27 mouse cellular contexts compared by ENCODE assay signal in genomic region chr4:155097452-155097851, GRCm38 (mm10). TPM values are rescaled to one million over a fixed set of nuclear protein-coding genes. Genes with fewer than 3 reads are reported as not detected.
DNase-seq lines count a peak whose midpoint lies in the region; ATAC-seq lines count a peak whose summit lies in the region.
"Had no signal": no experiment of that assay in that cellular context is flagged by ENCODE, and none has a peak within 500 bp of the region (broad histone marks: within the 10 kb centered on the region; RNA-seq: fewer than 3 reads in every experiment).

No protein-coding gene starts in this region.

- no peaks in the 10 kb centered on the region for H3K36me3 ChIP-seq in hindbrain, embryonic 10.5 days
- H3K36me3 ChIP-seq in hindbrain, embryonic 16.5 days (ENCODE audit: control insufficient read depth, insufficient read depth, low read length) = no peaks in the 10 kb centered on the region
- peaks cover 5% of the 10 kb centered on the region for H3K36me3 ChIP-seq in midbrain, embryonic 10.5 days
- H3K36me3 ChIP-seq in midbrain, embryonic 14.5 days (ENCODE audit: control insufficient read depth, insufficient read depth, low read length) = no peaks in the 10 kb centered on the region
- H3K36me3 ChIP-seq: embryonic facial prominence, embryonic 12.5 days; embryonic facial prominence, embryonic 15.5 days; heart, embryonic 15.5 days had no signal

- H3K4me2 ChIP-seq in hindbrain, embryonic 16.5 days (ENCODE audit: low read length) = no peak overlapping the region
- H3K4me2 ChIP-seq in midbrain, embryonic 14.5 days (ENCODE audit: low read length) = no peak overlapping the region
- H3K4me2 ChIP-seq: embryonic facial prominence, embryonic 12.5 days; embryonic facial prominence, embryonic 15.5 days; heart, embryonic 12.5 days; heart, embryonic 15.5 days; hindbrain, embryonic 14.5 days had no signal

- no peaks in the 10 kb centered on the region for H3K9me3 ChIP-seq in hindbrain, embryonic 10.5 days
- H3K9me3 ChIP-seq in hindbrain, embryonic 16.5 days (ENCODE audit: control insufficient read depth, low read length) = no peaks in the 10 kb centered on the region
- H3K9me3 ChIP-seq in midbrain, embryonic 10.5 days (replicated peaks) = no peaks in the 10 kb centered on the region
- H3K9me3 ChIP-seq in midbrain, embryonic 14.5 days (ENCODE audit: control insufficient read depth, low read length) = no peaks in the 10 kb centered on the region
- H3K9me3 ChIP-seq: embryonic facial prominence, embryonic 12.5 days; embryonic facial prominence, embryonic 15.5 days; G1E; heart, embryonic 12.5 days; heart, embryonic 15.5 days had no signal

- no peak overlapping the region for H3K9ac ChIP-seq in hindbrain, embryonic 16.5 days (ENCODE audit: low read depth, low read length)
- H3K9ac ChIP-seq in midbrain, embryonic 14.5 days (replicated peaks; ENCODE audit: low read length) = no peak overlapping the region
- H3K9ac ChIP-seq: embryonic facial prominence, embryonic 12.5 days; embryonic facial prominence, embryonic 15.5 days; forebrain, postnatal 0 days; heart, embryonic 12.5 days; heart, embryonic 15.5 days; hindbrain, embryonic 14.5 days had no signal

- peak overlapping the region; percentile 53 for H3K27ac ChIP-seq in hindbrain, embryonic 10.5 days
- H3K27ac ChIP-seq in hindbrain, embryonic 16.5 days (ENCODE audit: low read depth, low read length) = no peak overlapping the region
- H3K27ac ChIP-seq in midbrain, embryonic 10.5 days (replicated peaks) = peak overlapping the region; percentile 2; the same call in 1 of the 2 replicates
- H3K27ac ChIP-seq in midbrain, embryonic 14.5 days (replicated peaks; ENCODE audit: low read depth, low read length) = no peak overlapping the region
- H3K27ac ChIP-seq: embryonic facial prominence, embryonic 12.5 days; embryonic facial prominence, embryonic 15.5 days; gastrocnemius, adult 2 months; heart, embryonic 15.5 days; hindbrain, embryonic 14.5 days had no signal

- peaks cover 45% of the 10 kb centered on the region for H3K4me1 ChIP-seq in hindbrain, embryonic 10.5 days (replicated peaks)
- peaks cover 7% of the 10 kb centered on the region for H3K4me1 ChIP-seq in hindbrain, embryonic 16.5 days (ENCODE audit: control insufficient read depth, insufficient read depth, low read depth, low read length)
- peaks cover 38% of the 10 kb centered on the region for H3K4me1 ChIP-seq in midbrain, embryonic 10.5 days
- H3K4me1 ChIP-seq in midbrain, embryonic 14.5 days (ENCODE audit: control insufficient read depth, insufficient read depth, low read length) = no peaks in the 10 kb centered on the region

- WGBS in hindbrain, embryonic 10.5 days = 87% methylated on average over 6 of the region's 6 CpGs
- 86% methylated on average over 6 of the region's 6 CpGs for WGBS in hindbrain, embryonic 16.5 days
- WGBS in midbrain, embryonic 10.5 days = 82% methylated on average over 6 of the region's 6 CpGs
- WGBS in midbrain, embryonic 14.5 days = 84% methylated on average over 6 of the region's 6 CpGs

- no peak overlapping the region for H3K4me3 ChIP-seq in hindbrain, embryonic 10.5 days
- H3K4me3 ChIP-seq in hindbrain, embryonic 16.5 days (ENCODE audit: low read length) = no peak overlapping the region
- no peak overlapping the region for H3K4me3 ChIP-seq in midbrain, embryonic 10.5 days
- no peak overlapping the region for H3K4me3 ChIP-seq in midbrain, embryonic 14.5 days (replicated peaks; ENCODE audit: low read depth, low read length)
- H3K4me3 ChIP-seq: embryonic facial prominence, embryonic 12.5 days; embryonic facial prominence, embryonic 15.5 days; gastrocnemius, adult 2 months; heart, embryonic 12.5 days; heart, embryonic 15.5 days had no signal

- ATAC-seq in hindbrain, embryonic 16.5 days = no peak
- ATAC-seq in midbrain, embryonic 14.5 days (ENCODE audit: low FRiP score, low TSS enrichment) = no peak
- ATAC-seq: forebrain, embryonic 14.5 days; forebrain, postnatal 0 days; intestine, postnatal 0 days; Patski had no signal

- DNase-seq in cerebellum, adult 9-11 months = peak; percentile 53
- no peak for DNase-seq in cerebellum, adult 11-12 months
- no peak for DNase-seq in hindbrain, embryonic 10.5 days (ENCODE audit: low spot score)
- no peak for DNase-seq in midbrain, embryonic 10.5 days (ENCODE audit: low spot score)
- no peak for DNase-seq in midbrain, embryonic 14.5 days
- DNase-seq in urinary bladder, postnatal 14 days (ENCODE audit: low spot score) = no peak
- DNase-seq: adrenal gland, postnatal 10 days; adrenal gland, postnatal 36 days; B cell, adult 2 months; cerebellum, adult 11 months; forebrain, postnatal 0 days; gastrocnemius, adult 2 months; gastrocnemius, postnatal 14 days; heart, adult 18-20 months; heart, postnatal 10 days; heart, postnatal 36 days had no signal

- no peaks in the 10 kb centered on the region for H3K27me3 ChIP-seq in hindbrain, embryonic 10.5 days (ENCODE audit: insufficient read depth, poor library complexity, severe bottlenecking)
- H3K27me3 ChIP-seq in hindbrain, embryonic 16.5 days (replicated peaks; ENCODE audit: control insufficient read depth, insufficient read depth, low read length) = no peaks in the 10 kb centered on the region
- H3K27me3 ChIP-seq in midbrain, embryonic 10.5 days (ENCODE audit: low read depth, poor library complexity, severe bottlenecking) = no peaks in the 10 kb centered on the region
- no peaks in the 10 kb centered on the region for H3K27me3 ChIP-seq in midbrain, embryonic 14.5 days (ENCODE audit: control insufficient read depth, insufficient read depth, low read length)
- H3K27me3 ChIP-seq: CH12.LX; embryonic facial prominence, embryonic 12.5 days; embryonic facial prominence, embryonic 15.5 days; heart, embryonic 12.5 days; heart, embryonic 15.5 days; Patski had no signal

RNA-seq across cellular contexts. Expression of gene Morn1, which starts 11.1 kb away (rescaled TPM):
- 4.4 and 6.0 TPM in 2 replicates for polyA plus RNA-seq in hindbrain, embryonic 10.5 days (2016; fragmentation: Nextera tagmentation; extraction: Ambion mirVana)
- 7.5 and 9.5 TPM in 2 replicates for polyA plus RNA-seq in hindbrain, embryonic 16.5 days (2015; fragmentation: Nextera tagmentation; extraction: Ambion mirVana)
- 5.1 and 6.2 TPM in 2 replicates for polyA plus RNA-seq in midbrain, embryonic 10.5 days (2016; fragmentation: Nextera tagmentation; extraction: Ambion mirVana)
- 6.0 and 6.4 TPM in 2 replicates for polyA plus RNA-seq in midbrain, embryonic 14.5 days (2014; fragmentation: Nextera tagmentation; extraction: Ambion mirVana)

RNA-seq across cellular contexts. Expression of gene Rer1, which starts 11.3 kb away (rescaled TPM):
- 138 and 144 TPM in 2 replicates for polyA plus RNA-seq in hindbrain, embryonic 10.5 days (2016; fragmentation: Nextera tagmentation; extraction: Ambion mirVana)
- polyA plus RNA-seq in hindbrain, embryonic 16.5 days (2015; fragmentation: Nextera tagmentation; extraction: Ambion mirVana) = 125 and 131 TPM in 2 replicates
- 137 and 147 TPM in 2 replicates for polyA plus RNA-seq in midbrain, embryonic 10.5 days (2016; fragmentation: Nextera tagmentation; extraction: Ambion mirVana)
- 139 and 148 TPM in 2 replicates for polyA plus RNA-seq in midbrain, embryonic 14.5 days (2014; fragmentation: Nextera tagmentation; extraction: Ambion mirVana)

RNA-seq across cellular contexts. Expression of gene Pex10, which starts 30.6 kb away (rescaled TPM):
- polyA plus RNA-seq in hindbrain, embryonic 10.5 days (2016; fragmentation: Nextera tagmentation; extraction: Ambion mirVana) = 19.9 and 21.4 TPM in 2 replicates
- polyA plus RNA-seq in hindbrain, embryonic 16.5 days (2015; fragmentation: Nextera tagmentation; extraction: Ambion mirVana) = 20.6 and 21.1 TPM in 2 replicates
- 21.0 and 21.1 TPM in 2 replicates for polyA plus RNA-seq in midbrain, embryonic 10.5 days (2016; fragmentation: Nextera tagmentation; extraction: Ambion mirVana)
- polyA plus RNA-seq in midbrain, embryonic 14.5 days (2014; fragmentation: Nextera tagmentation; extraction: Ambion mirVana) = 6.0 and 10.0 TPM in 2 replicates

RNA-seq across cellular contexts. Expression of gene Plch2, which starts 40.9 kb away (rescaled TPM):
- 2.1 and 2.6 TPM in 2 replicates for polyA plus RNA-seq in hindbrain, embryonic 10.5 days (2016; fragmentation: Nextera tagmentation; extraction: Ambion mirVana)
- 17.0 and 19.5 TPM in 2 replicates for polyA plus RNA-seq in hindbrain, embryonic 16.5 days (2015; fragmentation: Nextera tagmentation; extraction: Ambion mirVana)
- polyA plus RNA-seq in midbrain, embryonic 10.5 days (2016; fragmentation: Nextera tagmentation; extraction: Ambion mirVana) = 0.57 and 0.72 TPM in 2 replicates
- 12.1 and 13.0 TPM in 2 replicates for polyA plus RNA-seq in midbrain, embryonic 14.5 days (2014; fragmentation: Nextera tagmentation; extraction: Ambion mirVana)

Comparison
In these comparisons a context has a peak if more than half of its experiments do, and no peak if none do; other contexts are left out.
1. H3K27ac ChIP-seq: peak in hindbrain, embryonic 10.5 days (single experiment) and midbrain, embryonic 10.5 days (single experiment); none in hindbrain, embryonic 16.5 days (single experiment) and midbrain, embryonic 14.5 days (single experiment).